In genomic region chr2:34031421-34031820, GRCm38 (mm10) we compare ENCODE assay signal across 10 mouse cellular contexts.
DNase-seq lines count a peak whose midpoint lies in the region; ATAC-seq and TF ChIP-seq lines count a peak whose summit lies in the region.
"Had no signal": no experiment of that assay in that cellular context is flagged by ENCODE, and none has a peak within 500 bp of the region (broad histone marks: within the 10 kb centered on the region; RNA-seq: fewer than 3 reads in every experiment).

No protein-coding gene starts in this region.

- no peak overlapping the region for H3K9ac ChIP-seq in intestine, embryonic 14.5 days (ENCODE audit: low read length)
- H3K9ac ChIP-seq in intestine, embryonic 16.5 days (ENCODE audit: low read depth, low read length), result no peak overlapping the region
- H3K9ac ChIP-seq in forebrain, postnatal 0 days, result no peak overlapping the region
- H3K9ac ChIP-seq in midbrain, embryonic 12.5 days (replicated peaks), result 0 out of 2 replicates have a peak overlapping the region, but pooled peaks have one; percentile 15

- no peak for ATAC-seq in intestine, embryonic 14.5 days (replicated peaks; ENCODE audit: low FRiP score, low TSS enrichment, low read depth)
- no peak for ATAC-seq in intestine, embryonic 16.5 days
- ATAC-seq in forebrain, postnatal 0 days, result no peak
- no peak for ATAC-seq in midbrain, embryonic 12.5 days (ENCODE audit: low FRiP score, low read depth)

- TF ChIP-seq CTCF in forebrain, postnatal 0 days (IDR thresholded peaks at IDR 0.05; ENCODE audit: low read depth), result no peak

- DNase-seq in intestine, embryonic 14.5 days (ENCODE audit: low spot score), result no peak
- peak; percentile 45 for DNase-seq in embryonic facial prominence, embryonic 10.5 days (ENCODE audit: low spot score)
- DNase-seq in forebrain, postnatal 0 days, result no peak
- DNase-seq in cerebellum, postnatal 25 days, result no peak
- DNase-seq in frontal cortex, postnatal 36 days (ENCODE audit: low spot score in 2 of 2), result no peak
- no peak for DNase-seq in adrenal gland, postnatal 10 days
- DNase-seq: gastrocnemius, adult 2 months; thymus, postnatal 36 days had no signal

- no peaks in the 10 kb centered on the region for H3K36me3 ChIP-seq in intestine, embryonic 14.5 days (ENCODE audit: control insufficient read depth, insufficient read depth, low read length)
- no peaks in the 10 kb centered on the region for H3K36me3 ChIP-seq in intestine, embryonic 16.5 days (ENCODE audit: control insufficient read depth, insufficient read depth, low read length)
- no peaks in the 10 kb centered on the region for H3K36me3 ChIP-seq in embryonic facial prominence, embryonic 10.5 days (replicated peaks)
- no peaks in the 10 kb centered on the region for H3K36me3 ChIP-seq in forebrain, postnatal 0 days (ENCODE audit: insufficient read depth)
- H3K36me3 ChIP-seq in midbrain, embryonic 12.5 days, result no peaks in the 10 kb centered on the region

- no peaks in the 10 kb centered on the region for H3K9me3 ChIP-seq in intestine, embryonic 14.5 days (ENCODE audit: control insufficient read depth, low read length)
- H3K9me3 ChIP-seq in intestine, embryonic 16.5 days (ENCODE audit: control insufficient read depth, low read length), result no peaks in the 10 kb centered on the region
- no peaks in the 10 kb centered on the region for H3K9me3 ChIP-seq in embryonic facial prominence, embryonic 10.5 days
- H3K9me3 ChIP-seq in forebrain, postnatal 0 days (ENCODE audit: low read length), result no peaks in the 10 kb centered on the region
- no peaks in the 10 kb centered on the region for H3K9me3 ChIP-seq in midbrain, embryonic 12.5 days

- no peak overlapping the region; the same call in 1 of the 2 replicates for H3K27ac ChIP-seq in intestine, embryonic 14.5 days (ENCODE audit: low read depth)
- no peak overlapping the region for H3K27ac ChIP-seq in intestine, embryonic 16.5 days (ENCODE audit: low read length)
- H3K27ac ChIP-seq in embryonic facial prominence, embryonic 10.5 days (replicated peaks), result no peak overlapping the region
- peak overlapping the region; percentile 45; the same call in 1 of the 2 replicates for H3K27ac ChIP-seq in forebrain, postnatal 0 days (ENCODE audit: low read depth, low read length)
- 0 out of 2 replicates have a peak overlapping the region, but pooled peaks have one; percentile 46 for H3K27ac ChIP-seq in midbrain, embryonic 12.5 days (replicated peaks)
- H3K27ac ChIP-seq: gastrocnemius, adult 2 months had no signal

- peak overlapping the region; percentile 24 for H3K4me2 ChIP-seq in intestine, embryonic 14.5 days (ENCODE audit: low read length)
- H3K4me2 ChIP-seq in intestine, embryonic 16.5 days (ENCODE audit: low read depth, low read length), result no peak overlapping the region
- H3K4me2 ChIP-seq in forebrain, postnatal 0 days (ENCODE audit: low read depth), result no peak overlapping the region
- H3K4me2 ChIP-seq in midbrain, embryonic 12.5 days (replicated peaks), result no peak overlapping the region; the same call in 1 of the 2 replicates

- 18% methylated on average over 7 of the region's 7 CpGs for WGBS in intestine, embryonic 14.5 days
- 29% methylated on average over 7 of the region's 7 CpGs for WGBS in intestine, embryonic 16.5 days
- WGBS in embryonic facial prominence, embryonic 10.5 days, result 27% methylated on average over 7 of the region's 7 CpGs
- 22% methylated on average over 7 of the region's 7 CpGs for WGBS in forebrain, postnatal 0 days
- WGBS in midbrain, embryonic 12.5 days, result 16% methylated on average over 7 of the region's 7 CpGs

- no peak overlapping the region for H3K4me3 ChIP-seq in intestine, embryonic 14.5 days (ENCODE audit: low read depth, low read length)
- H3K4me3 ChIP-seq in intestine, embryonic 16.5 days (ENCODE audit: low read length), result no peak overlapping the region
- no peak overlapping the region for H3K4me3 ChIP-seq in embryonic facial prominence, embryonic 10.5 days
- no peak overlapping the region for H3K4me3 ChIP-seq in forebrain, postnatal 0 days (ENCODE audit: low read depth, low read length)
- H3K4me3 ChIP-seq in midbrain, embryonic 12.5 days, result no peak overlapping the region
- H3K4me3 ChIP-seq: gastrocnemius, adult 2 months had no signal

- H3K27me3 ChIP-seq in intestine, embryonic 14.5 days (replicated peaks; ENCODE audit: control insufficient read depth, insufficient read depth, low read length), result no peaks in the 10 kb centered on the region
- no peaks in the 10 kb centered on the region for H3K27me3 ChIP-seq in intestine, embryonic 16.5 days (replicated peaks; ENCODE audit: control insufficient read depth, insufficient read depth, low read length)
- H3K27me3 ChIP-seq in embryonic facial prominence, embryonic 10.5 days (replicated peaks; ENCODE audit: low read depth, poor library complexity, severe bottlenecking), result peaks cover 9% of the 10 kb centered on the region; the same call in 1 of the 2 replicates
- no peaks in the 10 kb centered on the region for H3K27me3 ChIP-seq in forebrain, postnatal 0 days (ENCODE audit: insufficient read depth, low read length)
- peaks cover 17% of the 10 kb centered on the region for H3K27me3 ChIP-seq in midbrain, embryonic 12.5 days

- H3K4me1 ChIP-seq in intestine, embryonic 14.5 days (replicated peaks; ENCODE audit: control insufficient read depth, insufficient read depth, low read length), result no peaks in the 10 kb centered on the region; the same call in none of the 2 replicates
- H3K4me1 ChIP-seq in intestine, embryonic 16.5 days (ENCODE audit: control insufficient read depth, insufficient read depth, low read length), result peaks cover 7% of the 10 kb centered on the region
- H3K4me1 ChIP-seq in embryonic facial prominence, embryonic 10.5 days, result peaks cover 50% of the 10 kb centered on the region
- H3K4me1 ChIP-seq in forebrain, postnatal 0 days (ENCODE audit: insufficient read depth), result peaks cover 19% of the 10 kb centered on the region; the same call in 1 of the 2 replicates
- H3K4me1 ChIP-seq in midbrain, embryonic 12.5 days, result peaks cover 40% of the 10 kb centered on the region

Comparison
In these comparisons a context has a peak if more than half of its experiments do, and no peak if none do; other contexts are left out.
1. H3K27ac ChIP-seq: peak in forebrain, postnatal 0 days (single experiment) and midbrain, embryonic 12.5 days (single experiment); none in intestine, embryonic 14.5 days (single experiment), intestine, embryonic 16.5 days (single experiment) and embryonic facial prominence, embryonic 10.5 days (single experiment).